Mouse (Mus musculus): Measurements from ENCODE around the gene Defb22.

Defb22 gene

GRCm38 (mm10) chr2:152439833-152440232 lies 50.1 kb downstream of the Defb22 start:
- DNase-seq (ENCODE audit: low read depth, low spot score), result no peak

GRCm38 (mm10) chr2:152438963-152439362 lies 51.0 kb downstream of the Defb22 start:
- DNase-seq (ENCODE audit: low read depth, low spot score), result no peak

DNA sequence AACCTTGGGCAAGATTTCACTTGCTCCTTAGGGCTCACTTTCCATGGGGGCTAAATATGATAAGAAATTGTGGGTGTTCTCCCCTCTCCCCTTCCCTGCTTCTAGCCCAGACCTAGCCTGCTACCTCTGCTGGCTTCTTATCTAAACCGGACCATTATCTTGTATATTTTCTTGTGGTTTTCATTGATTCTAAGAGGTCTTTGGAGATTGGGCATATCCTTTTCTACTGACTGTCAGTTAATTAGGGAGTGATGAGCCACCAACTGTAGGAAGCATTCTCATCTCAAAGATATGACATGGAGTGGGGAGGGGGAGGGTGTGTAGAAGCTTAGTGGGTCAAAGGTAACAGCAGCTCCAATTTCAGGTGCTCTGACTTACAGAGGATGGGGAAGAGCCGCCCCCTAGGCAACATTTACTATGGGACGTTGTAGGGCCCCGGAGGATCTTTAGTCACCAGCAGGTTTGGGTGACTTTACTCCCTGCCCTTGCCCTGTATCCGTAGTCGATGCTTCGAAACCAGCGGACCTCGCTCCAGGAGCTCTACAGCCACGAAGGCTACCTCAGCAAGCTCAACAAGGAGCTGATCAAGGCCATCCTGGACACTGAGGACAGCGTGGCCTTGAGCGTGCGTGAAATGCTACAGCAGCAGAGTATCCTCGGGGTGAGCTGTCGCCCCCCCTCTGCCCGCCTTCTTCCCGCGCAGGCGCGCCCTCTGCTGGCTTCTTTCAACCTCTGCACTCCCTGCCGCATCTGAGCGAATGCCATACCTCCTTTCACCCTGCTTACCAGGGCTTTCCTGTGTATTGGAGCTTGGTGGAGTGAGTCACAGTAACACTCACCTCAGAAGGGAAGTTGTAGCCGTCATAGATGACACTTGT lies 52.7 kb downstream of the Defb22 start:
- DNase-seq (ENCODE audit: low read depth, low spot score), result peak; percentile 75

- no peak for DNase-seq (ENCODE audit: low read depth, low spot score)
These were observed 53.5 kb downstream of the Defb22 start for GRCm38 (mm10) chr2:152436405-152436901.
